Mouse (Mus musculus) heart, embryonic 10.5 days (tissue): Measurements from ENCODE around the gene Prr15. TPM values are rescaled to one million over a fixed set of nuclear protein-coding genes. Genes with fewer than 3 reads are reported as not detected.

ENCODE experiments used
- DNase-seq: peaks from one replicate; pipeline ENCODE4 v3.0.0-alpha.2; 2017; ENCODE audit warnings: low spot score
- H3K27ac ChIP-seq: fragments of 300-500 bp; sonication (generic); 2 replicates; pipeline ENCODE4 v1.5.1; 2016; ENCODE audit warnings: mild to moderate bottlenecking
- H3K27me3 ChIP-seq: fragments of 300-500 bp; sonication (generic); 2 replicates; pipeline ENCODE4 v1.6.1; 2016; ENCODE audit warnings: mild to moderate bottlenecking; ENCODE audit not compliant: poor library complexity, insufficient read depth, severe bottlenecking
- H3K36me3 ChIP-seq: fragments of 300-500 bp; sonication (generic); 2 replicates; pipeline ENCODE4 v1.6.1; 2016; ENCODE audit warnings: mild to moderate bottlenecking, moderate library complexity
- H3K4me1 ChIP-seq: fragments of 300-500 bp; sonication (generic); 2 replicates; pipeline ENCODE4 v1.6.1; 2016; ENCODE audit warnings: mild to moderate bottlenecking
- H3K4me3 ChIP-seq: fragments of 300-500 bp; sonication (generic); 2 replicates; pipeline ENCODE4 v1.5.1; 2016; ENCODE audit warnings: mild to moderate bottlenecking, moderate library complexity
- H3K9me3 ChIP-seq: fragments of 300-500 bp; sonication (generic); 2 replicates; pipeline ENCODE4 v1.6.1; 2016; ENCODE audit warnings: mild to moderate bottlenecking, moderate library complexity
- WGBS: fragments of 180-500 bp; shearing (Covaris S2); methylation state at CpG from one replicate; pipeline ENCODE4 v1.1.7; 2016; 5-methylcytosine and 5-hydroxymethylcytosine counted together
- polyA plus RNA-seq: library from polyadenylated mRNA; unstranded; fragments of >200 nt; fragmentation: Nextera tagmentation; extraction: Ambion mirVana; gene quantifications from 2 replicates; pipeline ENCODE4 v1.2.1, GENCODE M21; 2016

The Prr15 gene
- polyA plus RNA-seq, 1 experiment from 2014 or later = 1.5 TPM

GRCm38 (mm10) chr6:54313071-54313470, 12.6 kb upstream of the Prr15 start:
- H3K27me3 ChIP-seq = no peaks in the 10 kb centered on the region; the same call in 1 of the 2 replicates
- DNase-seq = no peak

GRCm38 (mm10) chr6:54318618-54319017, 7.0 kb upstream of the Prr15 start:
- peaks cover 10% of the 10 kb centered on the region for H3K27me3 ChIP-seq
- H3K4me1 ChIP-seq = no peaks in the 10 kb centered on the region
- 89% methylated on average over 9 of the region's 9 CpGs for WGBS
- no peaks in the 10 kb centered on the region for H3K36me3 ChIP-seq
- H3K27ac ChIP-seq = no peak overlapping the region
- DNase-seq = no peak
- H3K9me3 ChIP-seq = no peaks in the 10 kb centered on the region
- H3K4me3 ChIP-seq = no peak overlapping the region

More at GRCm38 (mm10) chr6:54313071-54313470, 12.6 kb upstream of the Prr15 start:
- Histone ChIP-seq H3K27ac (no peak overlapping the region), H3K4me1 (no peaks in the 10 kb centered on the region), H3K36me3 (no peaks in the 10 kb centered on the region), H3K9me3 (no peaks in the 10 kb centered on the region), H3K4me3 (no peak overlapping the region)
- WGBS = 81% methylated on average over 2 of the region's 2 CpGs

- peaks cover 14% of the 10 kb centered on the region for H3K27me3 ChIP-seq
- no peaks in the 10 kb centered on the region for H3K4me1 ChIP-seq
- H3K9me3 ChIP-seq = no peaks in the 10 kb centered on the region
- DNase-seq = no peak
- WGBS = 75% methylated on average over 3 of the region's 3 CpGs
- H3K4me3 ChIP-seq = no peak overlapping the region
- H3K27ac ChIP-seq = no peak overlapping the region
- H3K36me3 ChIP-seq = no peaks in the 10 kb centered on the region
Observed at GRCm38 (mm10) chr6:54319198-54319597, 6.4 kb upstream of the Prr15 start.

DNA sequence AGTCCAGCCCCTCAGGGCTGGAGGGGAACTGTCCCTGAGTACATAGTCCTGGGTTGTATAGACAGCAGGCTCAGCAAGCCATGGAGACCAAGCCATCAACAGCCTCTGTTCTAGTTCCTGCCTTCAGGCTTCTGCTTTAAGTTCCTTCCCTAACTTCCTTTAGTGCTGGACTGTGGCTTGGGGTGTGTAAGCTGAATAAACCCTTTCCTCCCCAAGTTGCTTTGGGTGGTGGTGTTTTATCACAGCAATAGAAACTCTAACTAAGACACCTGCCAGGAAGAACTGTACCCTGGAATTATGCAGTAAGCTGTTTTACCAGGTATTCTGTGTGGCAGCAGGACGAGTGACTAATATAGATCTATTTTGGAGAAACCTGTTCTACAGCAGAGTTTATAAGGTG, 5.4 kb upstream of the Prr15 start:
- no peaks in the 10 kb centered on the region for H3K9me3 ChIP-seq
- H3K4me3 ChIP-seq = no peak overlapping the region
- H3K4me1 ChIP-seq = no peaks in the 10 kb centered on the region
- no peak for DNase-seq
- no peak overlapping the region for H3K27ac ChIP-seq
- peaks cover 25% of the 10 kb centered on the region for H3K27me3 ChIP-seq
- 73% methylated on average over 1 of the region's 1 CpGs for WGBS
- H3K36me3 ChIP-seq = no peaks in the 10 kb centered on the region

GRCm38 (mm10) chr6:54326671-54327625, 1.3 kb downstream of the Prr15 start:
- Histone ChIP-seq H3K27me3 (peaks cover 60% of the 10 kb centered on the region), H3K27ac (peak overlapping the region; percentile 84), H3K4me1 (peaks cover 11% of the 10 kb centered on the region), H3K4me3 (peak overlapping the region; percentile 73), H3K36me3 (0 out of 2 replicates have a peak, but pooled peaks cover 4% of the 10 kb centered on the region), H3K9me3 (no peaks in the 10 kb centered on the region)
- under 1% methylated on average over 53 of the region's 53 CpGs for WGBS
- peak; percentile 80 for DNase-seq

GRCm38 (mm10) chr6:54327626-54328003, 2.0 kb downstream of the Prr15 start:
- no peaks in the 10 kb centered on the region for H3K9me3 ChIP-seq
- under 1% methylated on average over 28 of the region's 28 CpGs for WGBS
- peak overlapping the region; percentile 73 for H3K4me3 ChIP-seq
- H3K4me1 ChIP-seq = peaks cover 11% of the 10 kb centered on the region
- H3K36me3 ChIP-seq = 0 out of 2 replicates have a peak, but pooled peaks cover 4% of the 10 kb centered on the region
- DNase-seq = peak; percentile 78
- peaks cover 62% of the 10 kb centered on the region for H3K27me3 ChIP-seq
- peak overlapping the region; percentile 84 for H3K27ac ChIP-seq

- Histone ChIP-seq H3K27me3 (peaks cover 68% of the 10 kb centered on the region), H3K4me1 (peaks cover 11% of the 10 kb centered on the region), H3K27ac (no peak overlapping the region), H3K9me3 (no peaks in the 10 kb centered on the region), H3K36me3 (0 out of 2 replicates have a peak, but pooled peaks cover 4% of the 10 kb centered on the region), H3K4me3 (0 out of 2 replicates have a peak overlapping the region, but pooled peaks have one; percentile 5)
- no peak for DNase-seq
- 91% methylated on average over 5 of the region's 5 CpGs for WGBS
Observed at GRCm38 (mm10) chr6:54328783-54329182, 3.1 kb downstream of the Prr15 start.

DNA sequence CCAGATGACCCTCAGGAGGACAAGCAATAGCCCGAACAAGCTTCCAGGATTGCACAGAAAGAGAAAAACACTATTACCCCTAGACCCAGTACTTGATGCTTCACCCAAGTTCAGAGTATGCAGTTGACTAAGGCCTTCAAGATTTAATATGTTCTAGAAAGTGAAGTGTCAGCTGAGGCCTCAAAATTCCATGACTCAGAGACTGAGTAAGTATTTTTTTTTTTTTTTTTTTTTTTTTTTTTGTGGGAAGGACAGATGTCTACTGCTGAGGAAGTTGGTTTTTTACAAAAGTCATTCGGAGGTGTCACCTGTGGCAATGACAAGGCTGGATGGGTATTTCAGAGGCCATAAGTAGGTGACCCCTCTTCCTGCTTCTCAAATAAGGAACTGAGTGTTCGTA, 4.0 kb downstream of the Prr15 start:
- Histone ChIP-seq H3K27me3 (peaks cover 67% of the 10 kb centered on the region), H3K9me3 (no peaks in the 10 kb centered on the region)
- 87% methylated on average over 3 of the region's 3 CpGs for WGBS

DNA sequence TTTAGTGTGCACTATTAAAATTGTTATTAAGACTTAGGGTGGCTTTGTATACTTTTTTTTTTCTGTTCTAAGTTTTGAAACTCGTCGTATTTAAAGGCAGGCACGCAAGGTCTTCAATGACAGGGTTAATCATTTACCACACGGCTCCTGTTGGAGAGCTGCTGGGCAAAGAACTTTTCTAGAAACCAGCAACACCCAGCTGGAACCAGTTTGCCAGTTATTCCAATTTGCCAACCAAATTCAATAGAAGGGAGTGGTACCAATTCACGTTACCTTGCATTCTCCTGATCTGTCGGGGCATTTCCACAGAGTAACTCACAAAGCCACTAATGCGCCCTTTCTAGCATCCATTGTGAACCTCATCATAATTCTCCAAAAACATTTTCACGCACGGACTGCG, 4.5 kb downstream of the Prr15 start:
- Histone ChIP-seq H3K27ac (no peak overlapping the region), H3K36me3 (0 out of 2 replicates have a peak, but pooled peaks cover 4% of the 10 kb centered on the region), H3K4me1 (peaks cover 11% of the 10 kb centered on the region), H3K9me3 (no peaks in the 10 kb centered on the region), H3K4me3 (no peak overlapping the region), H3K27me3 (peaks cover 67% of the 10 kb centered on the region)
- WGBS = 88% methylated on average over 10 of the region's 10 CpGs
- no peak for DNase-seq

More for the DNA sequence above, 4.0 kb downstream of the Prr15 start:
- Histone ChIP-seq H3K36me3 (0 out of 2 replicates have a peak, but pooled peaks cover 4% of the 10 kb centered on the region), H3K27ac (no peak overlapping the region), H3K4me1 (peaks cover 11% of the 10 kb centered on the region), H3K4me3 (no peak overlapping the region)
- DNase-seq = no peak

- Histone ChIP-seq H3K36me3 (0 out of 2 replicates have a peak, but pooled peaks cover 4% of the 10 kb centered on the region), H3K4me1 (peaks cover 6% of the 10 kb centered on the region), H3K9me3 (no peaks in the 10 kb centered on the region), H3K27ac (no peak overlapping the region), H3K4me3 (no peak overlapping the region), H3K27me3 (peaks cover 51% of the 10 kb centered on the region)
- WGBS = 73% methylated on average over 10 of the region's 10 CpGs
- no peak for DNase-seq
Observed at GRCm38 (mm10) chr6:54331765-54332164, 6.1 kb downstream of the Prr15 start.

DNA sequence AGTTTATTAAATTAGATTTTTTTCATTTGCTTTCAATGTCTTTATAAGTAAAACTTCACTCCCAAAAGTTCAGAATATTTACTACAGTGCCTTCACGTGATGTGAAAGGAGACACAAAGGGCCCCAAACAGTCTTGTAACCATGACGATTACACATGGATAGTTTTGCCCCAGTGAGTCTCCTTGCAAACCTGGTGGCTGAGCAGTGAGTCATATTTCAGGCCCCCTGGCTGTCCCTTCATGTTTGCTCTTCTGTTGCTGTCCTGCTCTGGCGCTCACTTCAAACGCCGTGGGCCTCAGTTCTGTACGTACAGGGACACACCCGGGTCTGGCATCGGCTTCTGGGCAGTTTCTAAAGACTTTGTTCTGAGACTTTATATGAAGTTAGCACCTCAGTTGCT, 6.6 kb downstream of the Prr15 start:
- H3K36me3 ChIP-seq = 0 out of 2 replicates have a peak, but pooled peaks cover 4% of the 10 kb centered on the region
- no peak overlapping the region for H3K27ac ChIP-seq
- peaks cover 1% of the 10 kb centered on the region for H3K4me1 ChIP-seq
- no peaks in the 10 kb centered on the region for H3K9me3 ChIP-seq
- DNase-seq = no peak
- WGBS = 68% methylated on average over 8 of the region's 8 CpGs
- H3K4me3 ChIP-seq = no peak overlapping the region
- H3K27me3 ChIP-seq = peaks cover 47% of the 10 kb centered on the region

GRCm38 (mm10) chr6:54333116-54333651, 7.5 kb downstream of the Prr15 start:
- Histone ChIP-seq H3K9me3 (no peaks in the 10 kb centered on the region), H3K27ac (peak overlapping the region; percentile 22; the same call in 1 of the 2 replicates), H3K36me3 (0 out of 2 replicates have a peak, but pooled peaks cover 4% of the 10 kb centered on the region), H3K4me1 (no peaks in the 10 kb centered on the region), H3K4me3 (no peak overlapping the region), H3K27me3 (peaks cover 37% of the 10 kb centered on the region)
- WGBS = 49% methylated on average over 11 of the region's 11 CpGs
- DNase-seq = no peak
